Mouse (Mus musculus) T-helper 17 cell (primary cell): ENCODE data around the gene Tcf12.

Experiments
- in situ Hi-C, 2 experiments: fragments of 300-600 bp; cut with MboI, MseI; formaldehyde crosslinking; loops; 1 replicate in 1 of 2; 2 replicates in 1 of 2; pipeline ENCODE4 v1.15.1; 2025; ENCODE audit warnings: high pct_unique_total_duplicates in 2 of 2

The Tcf12 gene

GRCm38 (mm10) chr9:71930431-71931357 lies 181.0 kb downstream of the Tcf12 start:
- in situ Hi-C loops: no loop called here

DNA sequence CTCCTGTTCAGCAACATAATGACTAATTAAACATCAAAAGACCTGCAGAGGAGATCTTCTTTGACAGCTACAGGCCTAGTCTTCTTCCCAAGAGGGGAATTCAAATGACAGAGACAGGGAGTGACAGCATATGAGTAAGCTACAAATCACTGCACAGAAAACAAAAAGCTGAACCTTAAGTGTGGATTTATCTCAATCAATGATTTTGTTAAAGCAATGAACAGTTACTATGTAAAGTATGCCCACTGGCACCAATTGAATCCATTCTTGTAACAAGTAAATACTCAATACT lies 195.1 kb downstream of the Tcf12 start:
- in situ Hi-C loops: no loop called here

- in situ Hi-C loops: no loop called here
Measured at GRCm38 (mm10) chr9:71915871-71916661, 195.6 kb downstream of the Tcf12 start.

DNA sequence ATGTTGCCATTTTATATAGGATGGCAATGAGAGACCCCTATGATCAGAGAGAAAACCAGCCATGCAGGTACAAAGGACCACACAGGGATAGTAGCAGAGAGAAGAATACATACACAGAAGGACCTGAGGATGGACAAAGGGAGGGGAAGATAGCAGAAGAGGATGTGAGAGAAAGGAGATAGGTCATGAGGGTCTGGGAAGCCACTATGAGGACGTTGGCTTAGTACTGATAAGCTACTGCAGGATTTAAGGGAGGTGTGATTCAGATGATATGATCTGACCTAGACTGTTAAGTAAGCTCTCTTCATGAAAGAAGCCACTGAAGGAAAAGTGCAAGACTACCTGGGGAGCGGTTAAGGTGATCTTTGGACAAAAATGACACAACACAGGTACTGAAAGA lies 205.1 kb downstream of the Tcf12 start:
- in situ Hi-C loops: loop anchor here in 1 of 2 experiments (5.0 kb wide), 1 partner anchor 74 kb away; no protein-coding TSS in a partner anchor

- in situ Hi-C loops: no loop called here
Measured at GRCm38 (mm10) chr9:71898852-71899251, 212.8 kb downstream of the Tcf12 start.

- in situ Hi-C loops: no loop called here
Measured at GRCm38 (mm10) chr9:71897399-71897798, 214.3 kb downstream of the Tcf12 start.

DNA sequence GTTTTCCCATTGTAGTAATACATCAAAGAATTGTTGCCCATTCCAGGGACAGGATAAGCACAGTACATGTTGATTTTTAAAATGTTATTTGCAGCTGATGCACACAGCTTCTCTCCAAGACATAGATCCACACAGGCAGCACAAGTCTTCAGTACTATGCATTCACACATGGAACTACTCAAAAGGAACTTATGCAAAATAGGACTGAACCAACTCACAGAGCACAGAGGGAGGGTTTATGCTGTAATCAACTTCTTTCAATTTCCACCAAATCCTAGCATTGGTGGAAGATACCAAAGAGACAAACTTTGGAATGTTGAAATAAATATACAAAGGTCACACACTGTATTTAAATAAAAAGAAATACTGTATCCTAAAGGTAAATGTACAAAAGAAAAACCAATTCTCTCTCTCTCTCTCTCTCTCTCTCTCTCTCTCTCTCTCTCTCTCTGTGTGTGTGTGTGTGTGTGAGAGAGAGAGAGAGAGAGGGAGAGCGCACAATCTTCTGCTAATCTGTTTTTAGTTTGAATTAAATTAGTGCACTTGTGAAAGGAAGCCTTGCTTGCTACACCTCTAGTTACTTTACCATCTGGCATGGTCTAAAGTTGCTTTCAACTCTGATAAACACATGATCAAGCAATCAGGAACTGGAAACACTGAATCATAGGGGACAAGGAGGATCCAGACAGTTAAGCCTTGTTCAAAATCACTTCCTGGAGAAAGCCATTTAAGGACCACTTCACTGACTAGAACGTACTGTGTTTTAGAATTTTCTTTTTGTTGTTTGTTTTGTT lies 215.5 kb downstream of the Tcf12 start:
- in situ Hi-C loops: no loop called here

DNA sequence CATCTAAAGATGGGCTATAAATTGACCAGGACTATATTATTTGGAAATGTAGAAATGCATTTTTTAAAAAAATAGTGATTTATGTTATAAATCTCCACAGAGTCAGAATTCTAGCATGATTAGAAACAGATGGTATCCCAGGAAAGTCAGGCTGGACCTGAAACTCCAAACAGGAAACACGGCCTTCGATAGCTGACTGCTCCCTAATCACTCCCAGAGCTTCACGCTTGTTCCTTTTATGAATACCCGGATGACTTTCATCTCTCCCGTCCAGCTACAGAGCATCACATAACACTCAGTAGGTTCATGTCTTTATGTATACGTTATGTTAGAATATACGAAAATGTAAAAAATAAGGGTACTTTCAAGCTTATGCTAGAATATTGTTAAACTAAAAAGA lies 216.4 kb downstream of the Tcf12 start:
- in situ Hi-C loops: no loop called here

- in situ Hi-C loops: no loop called here
Measured at GRCm38 (mm10) chr9:71894943-71895286, 216.8 kb downstream of the Tcf12 start.

- in situ Hi-C loops: no loop called here
Measured at GRCm38 (mm10) chr9:71894246-71894942, 217.3 kb downstream of the Tcf12 start.

DNA sequence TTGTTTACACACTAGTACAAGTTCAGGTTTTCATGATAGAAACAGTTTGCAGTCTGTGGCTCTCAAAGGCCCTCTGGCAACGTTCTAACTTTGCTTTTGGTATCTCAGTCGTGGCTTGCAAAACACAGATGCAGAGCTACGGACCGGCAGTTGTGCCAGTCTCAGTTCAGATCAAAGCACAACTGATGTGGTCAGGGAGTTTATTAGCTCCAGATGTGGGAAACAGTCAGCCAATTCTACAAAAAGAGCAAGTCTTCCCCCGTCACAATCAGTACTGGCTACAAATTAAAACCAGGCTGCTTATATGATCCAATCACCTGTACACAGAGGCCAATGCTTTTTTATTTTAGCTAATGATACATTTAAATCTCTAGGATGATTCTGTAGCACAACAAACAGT lies 223.2 kb downstream of the Tcf12 start:
- in situ Hi-C loops: no loop called here

DNA sequence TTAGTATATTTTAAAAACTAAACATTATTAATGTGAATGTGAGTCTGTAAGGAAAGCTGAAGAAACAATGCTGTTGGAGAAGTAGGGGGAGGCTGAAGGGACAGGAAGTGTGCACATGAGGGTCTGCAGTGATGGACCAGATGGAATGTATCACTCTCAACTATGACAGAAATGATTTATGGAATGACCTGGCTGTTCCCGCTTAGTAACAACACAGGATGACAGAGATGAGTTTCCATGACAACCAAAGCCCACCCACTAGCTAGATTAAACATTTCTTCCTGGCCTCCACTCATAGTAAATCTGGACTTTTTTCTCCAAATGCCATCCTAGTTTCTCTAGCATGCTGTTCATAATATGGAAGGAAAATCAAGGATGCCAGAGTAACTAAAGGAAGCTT lies 231.0 kb downstream of the Tcf12 start:
- in situ Hi-C loops: no loop called here

DNA sequence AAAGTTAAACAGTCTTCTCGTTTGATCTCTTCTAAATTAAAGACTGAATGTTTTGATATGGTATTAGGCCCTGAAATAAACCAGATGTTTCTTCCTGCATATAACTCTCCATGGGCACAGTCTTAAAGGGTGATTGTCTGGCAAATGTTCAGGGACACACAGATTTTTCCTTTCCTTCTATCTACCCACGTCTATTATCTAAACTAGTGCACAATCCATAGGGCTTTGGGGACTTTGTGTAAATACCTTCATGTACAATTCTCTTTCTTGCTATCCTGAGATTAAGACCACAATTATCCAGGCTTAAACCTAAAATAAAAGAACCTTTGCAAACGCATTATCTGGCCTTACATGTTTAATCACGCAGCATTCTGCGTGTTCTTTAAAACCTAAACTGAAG lies 231.7 kb downstream of the Tcf12 start:
- in situ Hi-C loops: no loop called here

DNA sequence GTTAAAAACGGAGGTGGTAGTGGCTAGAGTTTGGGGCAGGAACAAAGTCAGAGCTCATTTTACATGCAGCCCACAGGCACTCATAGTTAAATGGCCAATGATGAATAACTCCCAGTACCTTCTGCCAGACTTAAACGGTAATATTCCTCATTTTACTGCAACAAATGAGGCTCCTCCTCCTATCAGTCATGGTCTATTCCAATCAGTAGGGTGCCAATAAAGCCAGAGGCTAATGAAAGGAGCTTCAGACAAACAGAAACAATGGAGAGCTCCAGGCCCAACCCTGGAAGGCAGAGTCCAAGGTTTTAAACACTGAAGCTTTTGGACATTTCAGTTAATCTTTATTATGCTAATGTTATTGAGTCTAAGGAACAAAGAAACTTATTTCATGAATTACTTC lies 232.3 kb downstream of the Tcf12 start:
- in situ Hi-C loops: no loop called here

DNA sequence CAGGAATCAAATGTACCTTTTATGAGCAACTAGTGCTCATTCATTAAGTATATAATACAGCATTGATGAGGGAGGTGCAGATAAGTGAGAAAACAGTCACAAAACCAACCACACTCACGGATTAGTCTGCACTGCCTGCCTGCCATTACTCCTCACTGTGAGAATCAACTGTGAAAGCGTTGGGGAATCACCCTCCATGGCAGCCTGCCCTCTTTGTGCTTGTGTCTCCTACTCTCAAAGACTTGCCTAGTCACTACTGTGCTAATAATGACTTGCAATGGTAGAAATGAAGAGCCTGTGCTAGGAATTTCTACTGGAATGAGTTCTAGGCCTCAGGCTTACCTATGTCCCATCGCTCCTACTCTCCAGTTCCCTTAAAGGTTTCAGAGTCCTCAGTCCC lies 233.8 kb downstream of the Tcf12 start:
- in situ Hi-C loops: no loop called here

DNA sequence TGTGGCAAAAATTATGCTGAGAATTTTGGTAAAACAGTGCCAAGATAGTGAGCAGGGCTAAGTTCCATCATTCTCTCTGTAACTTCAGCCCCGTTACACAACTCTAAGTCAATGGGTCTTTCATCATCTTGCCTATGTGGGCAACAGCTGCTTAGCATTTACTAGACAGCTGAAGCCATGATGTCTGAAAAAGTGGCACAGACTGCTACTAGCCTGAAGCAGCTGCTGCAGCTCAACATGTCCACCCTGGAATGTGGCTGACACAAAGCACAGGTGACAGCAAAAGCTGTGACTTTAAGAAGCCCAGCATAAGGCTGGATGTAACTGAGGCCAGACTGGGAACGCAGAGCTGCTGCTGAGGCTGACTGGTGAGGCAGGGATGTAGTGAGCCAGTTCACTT lies 236.9 kb downstream of the Tcf12 start:
- in situ Hi-C loops: no loop called here

GRCm38 (mm10) chr9:71874035-71874572 lies 237.6 kb downstream of the Tcf12 start:
- in situ Hi-C loops: no loop called here

GRCm38 (mm10) chr9:71863338-71863737 lies 248.3 kb downstream of the Tcf12 start:
- in situ Hi-C loops: no loop called here

GRCm38 (mm10) chr9:71861629-71862028 lies 250.0 kb downstream of the Tcf12 start:
- in situ Hi-C loops: no loop called here

DNA sequence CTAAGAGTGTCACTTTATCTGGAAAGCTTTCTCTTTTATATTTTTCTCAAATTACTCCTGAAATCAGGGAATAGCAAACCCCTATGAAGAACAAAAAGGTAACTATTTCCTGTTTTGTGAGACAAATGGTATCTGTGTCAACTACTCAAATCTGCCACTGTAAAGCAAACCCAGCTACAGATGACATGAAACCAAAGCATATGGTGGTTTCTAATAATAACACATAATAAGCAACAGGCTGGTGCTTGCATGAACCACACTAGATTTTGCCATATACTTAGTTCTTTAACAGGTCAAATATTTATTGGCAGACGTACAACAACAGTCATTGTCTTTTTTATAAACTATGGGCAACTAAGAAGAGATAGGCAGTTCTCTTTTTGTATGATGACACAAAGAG lies 253.7 kb downstream of the Tcf12 start:
- in situ Hi-C loops: no loop called here

DNA sequence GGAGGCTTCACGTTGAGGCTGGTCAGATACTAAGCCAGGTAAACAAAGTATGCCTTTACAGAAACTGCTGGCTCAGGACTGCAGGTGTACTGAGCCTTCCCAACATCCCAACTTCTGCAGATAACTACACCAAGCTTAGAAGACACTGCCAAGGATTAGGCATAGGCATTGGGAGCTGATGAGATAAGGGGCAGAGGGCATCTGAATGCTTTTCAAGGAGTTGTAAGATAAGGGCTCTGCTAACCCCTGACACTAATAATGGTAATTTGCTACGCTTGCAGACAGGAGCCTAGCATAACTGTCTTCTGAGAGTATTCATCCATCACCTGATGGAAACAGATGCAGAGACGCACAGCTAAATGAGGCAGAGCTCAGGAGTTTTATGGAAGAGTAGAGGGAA lies 257.8 kb downstream of the Tcf12 start:
- in situ Hi-C loops: no loop called here
